Mouse (Mus musculus) megakaryocyte, embryonic 14.5 days (primary cell): ENCODE results near the gene Eral1.

ENCODE experiments used
- FLI1 ChIP-seq: IDR thresholded peaks from 2 replicates; pipeline ENCODE4 v1.6.1; 2012; ENCODE audit warnings: low read length, inconsistent platforms, mixed read lengths
- GATA1 ChIP-seq: IDR thresholded peaks from 3 replicates; pipeline ENCODE4 v1.6.1; 2012; ENCODE audit warnings: mixed read lengths, low read length, inconsistent platforms, borderline replicate concordance

- TF ChIP-seq GATA1 (no peak), FLI1 (no peak)
Observed at GRCm38 (mm10) chr11:78123782-78124181, 43.6 kb upstream of the Eral1 start.
